Mouse (Mus musculus) heart, postnatal 36 days (tissue): ENCODE data around the gene Emsy. TPM values are rescaled to one million over a fixed set of nuclear protein-coding genes. Genes with fewer than 3 reads are reported as not detected.
A peak's percentile ranks its signal among the peaks of the same experiment; 100 is the strongest.

Source experiments
- DNase-seq, 2 experiments: peaks; one replicate each; pipeline ENCODE4 v3.0.0; 2021 to 2022
- intact Hi-C: fragments of 180-260 bp; cut with DNase I; formaldehyde crosslinking; loops from one replicate; pipeline ENCODE4 v1.15.1; 2025
- total RNA-seq, 2 experiments: library from RNA; stranded (reverse); gene quantifications; 2 replicates each; pipeline ENCODE4 v1.2.3; 2021

The Emsy gene
- total RNA-seq, 2 experiments from 2014 or later = 25.3 to 27.3 TPM

- DNase-seq = no peak
- intact Hi-C loops = no loop called here
Observed at GRCm38 (mm10) chr7:98671416-98671815, 14.8 kb upstream of the Emsy start.

- DNase-seq = no peak
- intact Hi-C loops = no loop called here
Observed at GRCm38 (mm10) chr7:98670831-98671230, 14.2 kb upstream of the Emsy start.

- DNase-seq = no peak
- intact Hi-C loops = no loop called here
Observed at GRCm38 (mm10) chr7:98667956-98668746, 11.6 kb upstream of the Emsy start.

GRCm38 (mm10) chr7:98665726-98666125, 9.1 kb upstream of the Emsy start:
- no peak for DNase-seq
- intact Hi-C loops = no loop called here

GRCm38 (mm10) chr7:98665166-98665565, 8.6 kb upstream of the Emsy start:
- no peak for DNase-seq
- intact Hi-C loops = no loop called here

- peak; percentile 72 to 81 for DNase-seq
- intact Hi-C loops = loop anchor here (2.0 kb wide), 2 partner anchors 47 to 125 kb away; partner anchors contain the start of gene Thap12
Observed at GRCm38 (mm10) chr7:98655681-98656530, 677 bp downstream of the Emsy start.

- no peak for DNase-seq
- intact Hi-C loops = no loop called here
Observed at GRCm38 (mm10) chr7:98651651-98652050, 4.9 kb downstream of the Emsy start.

GRCm38 (mm10) chr7:98644238-98644637, 12.3 kb downstream of the Emsy start:
- no peak for DNase-seq
- intact Hi-C loops = no loop called here

- intact Hi-C loops = no loop called here
- DNase-seq = no peak
Observed at GRCm38 (mm10) chr7:98636607-98637006, 20.0 kb downstream of the Emsy start.

- intact Hi-C loops = no loop called here
- no peak for DNase-seq
Observed at GRCm38 (mm10) chr7:98633032-98633431, 23.6 kb downstream of the Emsy start.

- DNase-seq = no peak
- intact Hi-C loops = no loop called here
Observed at GRCm38 (mm10) chr7:98629947-98630346, 26.6 kb downstream of the Emsy start.

- intact Hi-C loops = no loop called here
- DNase-seq = no peak
Observed at GRCm38 (mm10) chr7:98617739-98618138, 38.8 kb downstream of the Emsy start.

- no peak for DNase-seq
- intact Hi-C loops = no loop called here
Observed at GRCm38 (mm10) chr7:98612936-98613335, 43.6 kb downstream of the Emsy start.

GRCm38 (mm10) chr7:98608520-98608919, 48.1 kb downstream of the Emsy start:
- intact Hi-C loops = loop anchor here (10.0 kb wide), 1 partner anchor 254 kb away; no protein-coding TSS in a partner anchor
- DNase-seq = no peak

- DNase-seq = no peak
- intact Hi-C loops = loop anchor here (1.0 to 10.0 kb wide), 2 partner anchors 126 to 252 kb away; no protein-coding TSS in a partner anchor
Observed at GRCm38 (mm10) chr7:98607158-98607557, 49.4 kb downstream of the Emsy start.

- no peak for DNase-seq
- intact Hi-C loops = loop anchor here (10.0 kb wide), 1 partner anchor 247 kb away; no protein-coding TSS in a partner anchor
Observed at GRCm38 (mm10) chr7:98601715-98602114, 54.9 kb downstream of the Emsy start.

GRCm38 (mm10) chr7:98597402-98597801, 59.2 kb downstream of the Emsy start:
- DNase-seq = no peak
- intact Hi-C loops = no loop called here

- no peak for DNase-seq
- intact Hi-C loops = no loop called here
Observed at GRCm38 (mm10) chr7:98594731-98595130, 61.9 kb downstream of the Emsy start.

GRCm38 (mm10) chr7:98593276-98593675, 63.3 kb downstream of the Emsy start:
- intact Hi-C loops = no loop called here
- DNase-seq = no peak

- intact Hi-C loops = loop anchor here (1.0 kb wide), 1 partner anchor 108 kb away; no protein-coding TSS in a partner anchor
- DNase-seq = no peak
Observed at GRCm38 (mm10) chr7:98589028-98589427, 67.6 kb downstream of the Emsy start.

GRCm38 (mm10) chr7:98586313-98586712, 70.3 kb downstream of the Emsy start:
- no peak for DNase-seq
- intact Hi-C loops = no loop called here
